Mouse (Mus musculus) left cerebral cortex, postnatal 10 days (tissue): ENCODE measurements around the gene Tbl3. TPM values are rescaled to one million over a fixed set of nuclear protein-coding genes. Genes with fewer than 3 reads are reported as not detected.
A peak's percentile ranks its signal among the peaks of the same experiment; 100 is the strongest.
"Not testable (repeated sequence)": the region's sequence is repeated elsewhere in the genome, so short reads cannot be mapped to it uniquely, and the experiment has no call there.

Experiments used
- DNase-seq, 2 experiments: peaks; one replicate each; pipeline ENCODE4 v3.0.0; 2021 to 2022; ENCODE audit warnings: low spot score in 2 of 2, mixed read lengths in 1 of 2; ENCODE audit errors: extremely low spot score in 1 of 2
- intact Hi-C: fragments of 180-260 bp; cut with DNase I; formaldehyde crosslinking; loops from one replicate; pipeline ENCODE4 v1.15.1; 2025
- total RNA-seq, 2 experiments: library from RNA; stranded (reverse); gene quantifications; 2 replicates each; pipeline ENCODE4 v1.2.3; 2021

Gene Tbl3
- total RNA-seq, 2 experiments from 2014 or later, result 30.9 to 37.9 TPM

GRCm38 (mm10) chr17:24730787-24731186, 23.3 kb upstream of the Tbl3 start:
- no peak for DNase-seq
- intact Hi-C loops, result no loop called here

GRCm38 (mm10) chr17:24729067-24729466, 21.6 kb upstream of the Tbl3 start:
- no peak for DNase-seq
- intact Hi-C loops, result no loop called here

DNA sequence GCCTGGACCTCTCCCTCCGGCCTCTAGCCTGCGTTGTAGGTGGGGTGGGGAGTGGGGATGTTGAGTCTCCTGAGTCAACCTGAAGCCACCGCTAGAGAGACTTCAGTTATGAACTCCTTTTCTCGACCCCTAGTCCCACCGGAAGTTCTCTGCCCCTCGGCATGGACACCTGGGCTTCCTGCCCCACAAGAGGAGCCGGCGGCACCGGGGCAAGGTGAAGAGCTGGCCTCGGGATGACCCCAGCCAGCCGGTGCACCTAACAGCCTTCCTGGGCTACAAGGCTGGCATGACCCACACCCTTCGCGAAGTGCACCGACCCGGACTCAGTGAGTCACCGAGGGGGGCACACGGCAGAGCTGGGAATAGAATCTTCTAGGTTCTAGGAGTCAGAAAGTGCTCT, 20.7 kb upstream of the Tbl3 start:
- intact Hi-C loops, result no loop called here

DNA sequence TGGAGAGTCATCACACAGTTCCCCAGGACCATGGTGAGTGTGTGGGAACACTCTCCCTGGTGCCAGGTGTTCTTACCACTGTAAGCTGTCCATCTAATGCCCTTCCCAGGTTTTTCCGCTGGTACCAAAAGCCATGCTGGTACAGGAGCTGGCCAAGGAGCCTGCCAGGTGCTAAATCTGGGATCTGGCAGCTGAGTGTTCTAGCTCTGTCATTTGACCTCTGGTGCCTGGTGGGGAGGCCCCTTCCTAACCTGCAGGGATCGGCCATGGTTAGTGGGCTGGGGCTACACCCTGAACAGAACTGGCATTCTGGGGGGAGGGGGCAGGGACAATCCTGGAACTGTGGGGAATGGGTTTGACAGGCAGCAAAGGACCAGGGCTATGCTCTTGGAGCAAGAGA, 20.2 kb upstream of the Tbl3 start, which contains the start of gene Rpl3l:
Rpl3l (plus strand) TSS at position 203 of the 400 bp plus-strand sequence.
- no peak for DNase-seq
- intact Hi-C loops, result no loop called here

More for the DNA sequence above, 20.7 kb upstream of the Tbl3 start:
- DNase-seq, result no peak

- intact Hi-C loops, result no loop called here
These were observed 18.4 kb upstream of the Tbl3 start for GRCm38 (mm10) chr17:24725637-24726390.

GRCm38 (mm10) chr17:24724184-24724583, 16.7 kb upstream of the Tbl3 start, which contains the start of gene Ndufb10:
Gene Ndufb10, minus strand, starts transcription at chr17:24724478.
- DNase-seq, result peak; percentile 94 to 96
- intact Hi-C loops, result no loop called here

More at GRCm38 (mm10) chr17:24725637-24726390, 18.4 kb upstream of the Tbl3 start:
- no peak for DNase-seq

GRCm38 (mm10) chr17:24723881-24724180, 16.4 kb upstream of the Tbl3 start:
- DNase-seq, result no peak
- intact Hi-C loops, result no loop called here

DNA sequence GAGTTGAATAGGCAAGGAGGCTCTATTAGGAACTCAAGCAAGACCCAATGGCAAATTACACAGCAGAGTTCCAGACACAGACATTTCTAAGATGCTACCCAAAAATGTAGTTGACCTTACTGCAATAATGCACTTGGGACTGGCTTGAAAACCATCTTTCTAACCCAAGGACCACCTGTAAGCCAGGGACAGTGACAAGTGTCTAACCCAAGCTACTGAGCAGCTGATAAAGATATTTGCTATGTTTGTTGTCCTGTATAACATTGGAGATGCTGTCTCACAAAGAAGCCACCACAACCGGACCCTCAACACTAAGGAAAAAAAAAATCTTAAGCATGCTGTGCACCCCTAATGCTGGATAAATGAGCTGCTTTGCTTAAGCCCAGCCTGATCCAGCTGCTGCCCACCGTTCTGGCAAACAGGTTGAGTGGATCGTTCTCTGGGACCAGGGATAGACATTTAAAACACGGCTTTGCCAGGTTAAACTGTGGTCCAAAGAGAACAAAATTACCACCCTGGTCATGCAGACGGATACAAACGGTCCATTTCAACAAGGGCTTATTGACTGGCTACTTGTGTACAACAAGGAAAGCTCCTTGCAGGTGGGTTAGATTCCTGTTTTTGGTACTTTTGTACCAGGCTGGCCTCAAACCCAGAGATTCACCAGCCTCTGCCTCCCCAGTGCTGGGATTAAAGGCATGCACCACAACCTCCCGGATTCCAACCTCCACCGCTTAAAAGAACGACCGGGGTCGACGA, 15.8 kb upstream of the Tbl3 start:
- intact Hi-C loops, result no loop called here
- no peak for DNase-seq

GRCm38 (mm10) chr17:24722220-24722924, 14.9 kb upstream of the Tbl3 start:
- DNase-seq, result no peak
- intact Hi-C loops, result no loop called here

DNA sequence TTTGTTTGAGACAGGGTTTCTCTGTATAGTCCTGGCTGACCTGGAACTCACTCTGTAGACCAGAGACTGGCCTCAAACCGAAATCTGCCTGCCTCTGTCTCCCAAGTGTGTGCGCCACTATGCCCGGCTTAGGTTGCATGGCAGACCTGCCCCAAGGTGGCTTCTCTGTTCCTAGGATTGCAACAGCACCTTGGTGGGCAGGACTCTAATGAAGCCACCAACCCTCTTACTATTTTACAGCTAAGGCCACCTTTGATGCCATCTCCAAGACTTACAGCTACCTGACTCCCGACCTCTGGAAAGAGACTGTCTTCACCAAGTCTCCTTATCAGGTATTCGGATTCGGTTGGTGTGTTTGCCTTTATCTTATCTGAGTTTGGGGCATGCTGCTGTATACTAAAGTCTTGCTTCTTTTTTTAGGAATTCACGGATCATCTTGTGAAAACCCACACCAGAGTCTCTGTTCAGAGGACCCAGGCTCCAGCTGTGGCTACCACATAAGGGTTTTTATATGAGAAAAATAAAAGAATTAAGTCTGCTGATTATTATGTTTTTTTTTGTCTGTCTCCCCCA, 14.0 kb upstream of the Tbl3 start:
- DNase-seq, intact Hi-C loops: not testable (repeated sequence)

DNA sequence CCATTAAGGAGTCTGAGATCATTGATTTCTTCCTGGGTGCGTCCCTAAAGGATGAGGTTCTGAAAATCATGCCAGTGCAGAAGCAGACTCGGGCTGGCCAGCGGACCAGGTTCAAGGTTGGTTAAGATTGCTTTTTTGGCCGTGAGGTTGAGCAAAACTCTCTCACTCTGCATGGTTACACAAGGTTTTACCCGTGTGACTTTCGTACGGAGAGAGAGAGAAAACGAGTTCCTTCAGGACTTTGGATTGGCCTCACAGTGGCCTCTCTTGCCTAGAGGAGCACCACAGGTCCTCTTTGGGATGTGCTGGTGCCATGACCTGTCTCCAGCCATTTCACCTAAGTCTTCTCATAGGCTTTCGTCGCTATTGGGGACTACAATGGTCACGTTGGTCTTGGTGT, 13.2 kb upstream of the Tbl3 start:
- DNase-seq, intact Hi-C loops: not testable (repeated sequence)

DNA sequence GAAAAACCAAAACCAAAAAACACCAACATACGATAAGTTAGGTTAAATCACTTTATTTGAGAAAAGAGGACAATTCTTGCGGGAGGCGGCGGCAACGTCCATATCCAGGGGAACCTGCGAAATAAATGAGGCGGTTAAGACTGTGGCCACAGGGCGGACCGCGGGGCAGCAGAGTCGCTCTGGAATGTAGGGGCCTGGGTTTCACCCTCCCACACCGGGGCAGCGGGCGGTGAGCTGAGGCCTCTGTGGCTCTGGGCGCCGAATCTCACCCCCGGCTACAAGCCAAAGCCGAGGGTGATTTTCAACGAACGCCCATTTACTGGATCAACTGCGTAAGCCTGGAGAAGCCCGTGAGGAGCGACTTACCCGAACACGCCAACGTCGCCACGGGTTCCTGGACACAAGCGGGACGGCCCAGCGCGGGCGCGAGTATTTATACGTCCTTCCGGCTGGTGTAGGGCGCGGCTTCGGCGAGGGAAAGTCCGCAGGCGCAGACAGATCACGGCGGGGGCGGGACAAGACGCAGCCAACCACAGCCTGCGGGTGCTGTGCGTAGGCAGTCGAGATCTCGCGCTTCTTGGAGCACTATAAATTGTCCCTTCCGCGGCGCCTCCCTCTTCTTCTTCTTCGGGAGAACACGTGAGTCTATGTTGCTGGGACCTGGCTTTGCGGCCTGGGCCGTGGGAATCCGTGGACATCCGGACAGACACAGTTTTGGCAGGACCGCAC, 12.2 kb upstream of the Tbl3 start:
- intact Hi-C loops, result no loop called here

GRCm38 (mm10) chr17:24718938-24719337, 11.5 kb upstream of the Tbl3 start:
- DNase-seq, intact Hi-C loops: not testable (repeated sequence)

More for the DNA sequence above, 12.2 kb upstream of the Tbl3 start:
- peak; percentile 99 to 100 for DNase-seq

GRCm38 (mm10) chr17:24717943-24718342, 10.5 kb upstream of the Tbl3 start, which contains the start of the genes Rnf151 and Rps2:
Gene Rnf151, minus strand, starts transcription at chr17:24718063.
Gene Rps2, plus strand, starts transcription at chr17:24718116.
- intact Hi-C loops, result no loop called here
- DNase-seq, result no peak

DNA sequence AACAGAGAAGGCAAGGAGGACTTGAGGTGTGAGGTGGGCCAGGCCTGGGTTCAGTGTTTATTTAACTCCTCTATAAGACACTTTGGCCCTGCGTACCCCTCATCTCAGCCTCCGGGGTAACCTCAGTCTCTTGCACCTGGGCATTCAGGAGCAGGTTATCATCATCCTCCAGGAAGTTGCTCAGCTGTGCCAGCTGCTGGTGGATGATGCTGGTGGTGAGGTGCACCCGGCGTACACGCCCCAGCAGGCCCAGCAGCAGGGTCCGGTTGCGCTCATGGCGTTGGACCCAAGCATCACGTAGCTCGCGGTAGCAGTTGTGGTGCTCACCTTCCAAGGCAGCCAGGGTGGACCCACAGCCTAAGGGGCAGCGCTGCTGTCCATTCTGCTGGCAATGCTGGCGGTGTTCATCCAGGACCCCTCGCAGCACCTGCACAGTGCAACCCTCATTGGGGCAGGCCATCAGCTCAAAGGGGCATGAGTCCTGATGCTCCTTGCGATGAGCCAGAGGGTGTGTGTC, 8.8 kb upstream of the Tbl3 start:
- DNase-seq, result no peak
- intact Hi-C loops, result no loop called here

GRCm38 (mm10) chr17:24715556-24715955, 8.1 kb upstream of the Tbl3 start:
- intact Hi-C loops, result no loop called here
- DNase-seq, result no peak

GRCm38 (mm10) chr17:24708646-24709045, 1.2 kb upstream of the Tbl3 start:
- intact Hi-C loops, result no loop called here
- DNase-seq, result no peak

DNA sequence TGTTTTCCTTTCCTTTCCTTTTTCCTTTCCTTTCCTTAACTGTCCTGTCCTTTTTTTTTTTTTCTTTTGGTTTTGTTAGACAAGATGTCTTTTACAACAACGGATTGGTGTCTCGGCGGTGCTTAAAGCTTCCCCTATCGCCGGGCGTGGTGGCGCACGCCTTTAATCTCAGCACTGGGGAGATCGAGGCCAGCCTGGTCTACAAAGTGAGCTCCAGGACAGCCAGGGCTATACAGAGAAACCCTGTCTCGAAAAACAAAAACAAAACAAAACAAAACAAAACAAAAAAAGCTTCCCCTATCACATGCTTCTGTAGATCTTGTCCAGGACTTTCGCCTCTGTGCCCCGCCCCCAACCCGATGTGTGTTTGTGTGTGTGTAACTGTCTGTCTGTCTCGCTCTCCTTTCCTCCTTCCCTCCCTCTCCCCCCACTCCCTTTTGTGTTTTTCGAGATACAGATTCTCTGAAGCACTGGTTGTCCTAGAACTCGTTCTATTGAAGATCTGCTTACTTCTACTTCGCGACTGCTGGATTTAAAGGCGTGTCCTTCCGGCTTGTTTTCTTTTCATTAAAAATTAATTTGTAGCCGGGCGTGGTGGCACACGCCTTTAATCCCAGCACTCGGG, 453 bp upstream of the Tbl3 start:
- intact Hi-C loops, result no loop called here
- DNase-seq, result no peak
